Mouse (Mus musculus) forebrain, embryonic 11.5 days (tissue): Measurements from ENCODE around the gene 2010111I01Rik. TPM values are rescaled to one million over a fixed set of nuclear protein-coding genes. Genes with fewer than 3 reads are reported as not detected.

Experiments
- ATAC-seq: fragments of 200-750 bp; cut with Nextera tagmentation; replicated peaks from 2 replicates; pipeline ENCODE4 v1.8.0; 2017; ENCODE audit warnings: moderate TSS enrichment; ENCODE audit not compliant: low FRiP score
- DNase-seq: peaks from one replicate; pipeline ENCODE4 v3.0.0-alpha.2; 2017; ENCODE audit warnings: low spot score
- H3K27ac ChIP-seq: fragments of 300-500 bp; sonication (generic); 2 replicates; pipeline ENCODE4 v1.5.1; 2014; ENCODE audit warnings: low read depth, low read length
- H3K27me3 ChIP-seq: fragments of 300-500 bp; sonication (generic); 2 replicates; pipeline ENCODE4 v1.6.1; 2014; ENCODE audit warnings: mild to moderate bottlenecking, low read length, mixed read lengths; ENCODE audit not compliant: control insufficient read depth, insufficient read depth
- H3K36me3 ChIP-seq: fragments of 300-500 bp; sonication (generic); 2 replicates; pipeline ENCODE4 v1.6.1; 2014; ENCODE audit warnings: mild to moderate bottlenecking, low read length, moderate library complexity, mixed read lengths; ENCODE audit not compliant: control insufficient read depth, insufficient read depth
- H3K4me1 ChIP-seq: fragments of 300-500 bp; sonication (generic); replicated peaks from 2 replicates; pipeline ENCODE4 v1.6.1; 2014; ENCODE audit warnings: low read length, mixed read lengths; ENCODE audit not compliant: control insufficient read depth, insufficient read depth
- H3K4me2 ChIP-seq: fragments of 300-500 bp; sonication (generic); 2 replicates; pipeline ENCODE4 v1.6.1; 2014; ENCODE audit warnings: low read depth, mild to moderate bottlenecking, low read length, moderate library complexity, mixed read lengths; ENCODE audit not compliant: severe bottlenecking
- H3K4me3 ChIP-seq: fragments of 300-500 bp; sonication (generic); 2 replicates; pipeline ENCODE4 v1.5.1; 2014; ENCODE audit warnings: low read depth, low read length
- H3K9ac ChIP-seq: fragments of 300-500 bp; sonication (generic); 2 replicates; pipeline ENCODE4 v1.6.1; 2014; ENCODE audit warnings: low read length
- H3K9me3 ChIP-seq: fragments of 300-500 bp; sonication (generic); 2 replicates; pipeline ENCODE4 v1.6.1; 2016; ENCODE audit warnings: low read length, mixed read lengths; ENCODE audit not compliant: control insufficient read depth
- WGBS: fragments of 180-500 bp; shearing (Covaris S2); extraction: QIAGEN DNeasy Blood & Tissue Kit; methylation state at CpG from one replicate; pipeline ENCODE4 v1.1.7; 2014; 5-methylcytosine and 5-hydroxymethylcytosine counted together
- polyA plus RNA-seq: library from polyadenylated mRNA; unstranded; fragments of >200 nt; fragmentation: Nextera tagmentation; extraction: Ambion mirVana; gene quantifications from 2 replicates; pipeline ENCODE4 v1.2.1, GENCODE M21; 2014

The 2010111I01Rik gene
- polyA plus RNA-seq, 1 experiment from 2014 or later, result 38.9 TPM

DNA sequence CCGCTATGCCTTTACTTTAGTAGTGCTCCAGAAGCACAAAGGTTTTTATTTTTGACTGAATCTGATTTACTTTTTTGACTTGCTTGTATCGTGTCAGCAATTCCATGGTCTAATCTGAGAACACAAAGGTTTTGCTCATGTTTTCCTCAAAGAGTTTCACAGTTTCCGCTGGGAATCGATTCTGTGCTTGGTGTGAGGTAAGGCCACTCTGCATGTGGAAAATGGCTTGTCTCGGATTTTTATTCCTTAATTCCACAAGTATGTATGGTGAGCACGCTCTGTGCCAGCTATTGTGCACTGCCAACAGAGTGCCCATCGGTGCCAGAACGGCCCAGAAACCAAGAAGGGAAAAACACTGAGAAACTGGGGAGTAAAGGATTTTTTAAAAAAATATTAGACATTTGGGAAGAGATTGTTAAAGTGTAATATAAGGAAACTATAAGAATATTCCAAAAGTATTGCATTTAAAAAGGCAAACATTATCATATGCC, 132.8 kb downstream of the 2010111I01Rik start:
- H3K27me3 ChIP-seq, result peaks cover 5% of the 10 kb centered on the region
- ATAC-seq, result no peak
- 92% methylated on average over 8 of the region's 8 CpGs for WGBS

DNA sequence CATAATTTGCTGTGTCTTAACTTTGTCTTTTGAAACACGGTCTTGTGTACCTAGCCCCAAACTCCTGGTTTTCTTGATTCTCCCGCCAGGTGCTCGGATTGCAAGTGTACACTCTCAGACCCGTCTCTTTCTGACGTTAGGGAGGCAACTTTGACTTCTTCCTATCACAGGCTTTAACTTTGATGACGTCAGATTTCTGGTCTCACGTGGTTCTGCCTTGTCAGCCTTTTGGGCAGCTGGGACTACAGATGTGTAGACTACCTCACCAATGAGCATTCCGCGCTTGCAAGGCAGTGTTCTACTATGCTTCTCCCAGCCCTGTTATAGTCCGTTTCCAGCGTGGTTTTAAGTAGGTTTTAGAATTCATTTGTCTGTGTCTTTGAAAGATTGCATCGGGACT, 137.1 kb downstream of the 2010111I01Rik start:
- no peak overlapping the region for H3K9ac ChIP-seq
- H3K4me1 ChIP-seq, result no peaks in the 10 kb centered on the region
- no peak overlapping the region for H3K27ac ChIP-seq
- peaks cover 1% of the 10 kb centered on the region; the same call in 1 of the 2 replicates for H3K27me3 ChIP-seq
- WGBS, result 83% methylated on average over 12 of the region's 12 CpGs
- ATAC-seq (no peak), DNase-seq (no peak)
- no peak overlapping the region for H3K4me2 ChIP-seq
- no peak overlapping the region for H3K4me3 ChIP-seq
- no peaks in the 10 kb centered on the region for H3K9me3 ChIP-seq
- H3K36me3 ChIP-seq, result no peaks in the 10 kb centered on the region

More for the DNA sequence above, 132.8 kb downstream of the 2010111I01Rik start:
- Histone ChIP-seq H3K4me1 (peaks cover 8% of the 10 kb centered on the region; the same call in 1 of the 2 replicates), H3K9ac (no peak overlapping the region), H3K9me3 (no peaks in the 10 kb centered on the region), H3K4me2 (no peak overlapping the region), H3K27ac (no peak overlapping the region), H3K36me3 (no peaks in the 10 kb centered on the region), H3K4me3 (no peak overlapping the region)
- DNase-seq, result no peak

DNA sequence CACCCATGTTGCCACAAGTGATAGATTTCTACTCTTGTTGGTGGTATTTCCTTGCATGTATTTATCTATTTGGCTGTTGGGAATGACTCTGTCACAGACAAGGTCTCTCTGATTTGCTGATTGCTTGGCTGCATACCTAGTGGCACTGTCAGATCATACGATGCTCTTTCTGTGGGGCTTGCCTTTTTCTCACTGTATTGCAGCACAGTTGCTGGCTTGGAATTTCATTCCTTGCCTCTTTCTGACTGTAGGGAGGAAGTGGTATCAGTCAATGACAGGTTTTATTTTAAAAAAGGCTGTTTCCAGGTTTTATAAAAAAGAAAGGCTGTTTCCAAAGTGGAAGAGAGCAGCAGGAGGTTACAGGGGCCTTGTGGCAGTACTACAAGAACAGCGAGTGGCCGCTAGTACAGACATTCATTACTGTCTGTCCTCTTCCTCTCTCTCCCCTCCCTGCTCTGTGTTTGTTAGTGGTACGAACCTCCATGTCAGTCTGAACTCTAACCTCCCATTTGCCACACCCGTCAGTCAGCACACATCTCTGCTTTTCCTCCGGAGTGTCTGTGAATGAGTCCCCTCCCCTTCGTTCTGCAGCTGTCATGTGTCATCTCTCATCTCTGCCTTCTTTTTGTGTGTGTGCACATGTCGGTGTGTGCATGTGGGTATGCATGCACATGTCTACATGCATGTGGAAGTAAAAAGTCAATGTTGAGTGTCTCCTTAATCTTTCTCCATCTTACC, 138.3 kb downstream of the 2010111I01Rik start:
- H3K36me3 ChIP-seq, result no peaks in the 10 kb centered on the region
- ATAC-seq (no peak), DNase-seq (no peak)
- no peaks in the 10 kb centered on the region for H3K27me3 ChIP-seq
- H3K27ac ChIP-seq, result no peak overlapping the region
- no peaks in the 10 kb centered on the region for H3K9me3 ChIP-seq
- no peak overlapping the region for H3K4me3 ChIP-seq
- 74% methylated on average over 8 of the region's 8 CpGs for WGBS
- H3K9ac ChIP-seq, result no peak overlapping the region
- H3K4me1 ChIP-seq, result no peaks in the 10 kb centered on the region
- no peak overlapping the region for H3K4me2 ChIP-seq

DNA sequence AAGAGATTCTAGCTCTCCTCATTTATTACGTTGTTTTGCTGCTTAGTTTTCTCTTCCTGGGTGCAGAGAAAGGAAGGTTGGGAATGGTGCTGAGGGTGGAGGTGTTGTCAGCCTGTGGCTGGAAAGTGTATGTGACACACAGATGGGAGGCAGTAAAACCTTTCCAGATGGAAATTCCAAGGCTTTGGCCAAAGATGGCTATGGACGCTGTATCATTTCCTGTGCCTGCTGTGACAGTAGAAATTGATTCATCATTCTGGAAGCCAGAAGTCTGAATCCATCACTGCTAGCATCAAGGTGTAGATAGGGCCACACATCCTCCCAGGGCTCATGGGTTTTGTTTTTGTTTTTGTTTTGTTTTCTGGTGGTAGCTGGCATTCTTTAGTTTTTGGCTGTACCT, 141.9 kb downstream of the 2010111I01Rik start:
- no peak for DNase-seq
- H3K9me3 ChIP-seq, result no peaks in the 10 kb centered on the region

DNA sequence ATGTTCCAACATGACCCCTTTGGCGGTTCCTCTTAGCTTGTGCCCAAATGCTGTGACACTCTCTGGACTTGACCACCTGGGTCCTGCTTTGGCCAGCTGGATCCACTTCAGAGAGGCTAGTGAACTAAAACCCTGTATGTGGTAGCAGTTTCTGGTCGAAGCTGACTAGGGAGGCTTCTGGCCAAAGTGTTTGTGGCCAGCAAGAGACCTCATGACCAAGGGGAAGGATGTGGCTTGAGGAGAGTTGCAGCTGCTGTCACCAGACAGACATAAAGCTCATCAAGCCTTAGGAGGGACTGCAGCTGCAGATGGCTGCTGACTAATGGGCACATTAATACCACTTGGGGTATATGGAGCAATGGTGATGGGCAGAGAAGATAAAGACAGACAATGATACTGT, 143.9 kb downstream of the 2010111I01Rik start:
- peaks cover 8% of the 10 kb centered on the region; the same call in 1 of the 2 replicates for H3K4me1 ChIP-seq
- no peak overlapping the region for H3K4me3 ChIP-seq
- H3K4me2 ChIP-seq, result no peak overlapping the region
- no peak overlapping the region for H3K9ac ChIP-seq
- DNase-seq, result no peak
- H3K9me3 ChIP-seq, result no peaks in the 10 kb centered on the region
- no peaks in the 10 kb centered on the region for H3K36me3 ChIP-seq
- H3K27ac ChIP-seq, result no peak overlapping the region
- 79% methylated on average over 2 of the region's 2 CpGs for WGBS
- no peak for ATAC-seq
- H3K27me3 ChIP-seq, result no peaks in the 10 kb centered on the region

More for the DNA sequence above, 141.9 kb downstream of the 2010111I01Rik start:
- no peaks in the 10 kb centered on the region for H3K27me3 ChIP-seq
- H3K4me1 ChIP-seq, result no peaks in the 10 kb centered on the region
- no peak for ATAC-seq
- H3K36me3 ChIP-seq, result no peaks in the 10 kb centered on the region
- H3K9ac ChIP-seq, result no peak overlapping the region
- H3K27ac ChIP-seq, result no peak overlapping the region
- H3K4me2 ChIP-seq, result no peak overlapping the region
- WGBS, result 85% methylated on average over 2 of the region's 2 CpGs
- no peak overlapping the region for H3K4me3 ChIP-seq

DNA sequence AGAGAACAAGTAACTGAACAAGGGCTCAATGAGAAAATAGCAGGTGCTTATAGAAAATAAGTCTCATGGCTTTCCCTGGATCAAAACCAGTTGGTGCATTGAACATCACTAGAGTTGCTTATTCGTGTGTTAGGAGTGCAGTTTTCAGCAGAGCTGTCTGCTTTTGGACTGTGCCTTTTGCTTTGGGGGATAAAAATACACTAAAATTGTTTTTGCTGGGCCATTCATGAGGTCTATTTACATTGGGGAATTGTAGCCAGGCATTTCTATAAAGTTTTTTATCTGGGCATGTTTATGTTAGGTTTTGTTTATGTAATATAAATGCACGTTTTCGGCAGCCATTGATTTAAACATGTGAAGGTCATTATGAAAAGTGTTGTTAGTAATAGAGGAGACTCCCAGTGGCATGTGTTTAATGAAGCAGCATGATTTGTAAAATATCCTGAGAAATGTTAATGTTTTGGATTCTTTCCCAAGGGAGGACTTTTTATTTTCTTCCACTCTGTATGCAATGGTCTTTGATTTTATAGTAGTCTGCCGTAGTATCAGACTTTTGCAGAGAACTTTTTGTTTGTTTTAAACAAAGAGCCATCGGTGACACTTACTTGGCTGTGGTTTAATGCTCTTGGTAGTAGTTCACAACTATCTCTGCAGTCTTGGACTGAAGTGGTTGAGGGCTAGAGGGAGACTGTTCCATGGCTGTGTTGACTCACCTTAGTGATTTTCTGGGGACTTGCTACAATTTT, 146.8 kb downstream of the 2010111I01Rik start:
- no peak overlapping the region for H3K27ac ChIP-seq
- no peak for DNase-seq
- H3K27me3 ChIP-seq, result 0 out of 2 replicates have a peak, but pooled peaks cover 2% of the 10 kb centered on the region
- H3K36me3 ChIP-seq, result no peaks in the 10 kb centered on the region
- ATAC-seq, result no peak
- WGBS, result 82% methylated on average over 5 of the region's 5 CpGs
- H3K4me2 ChIP-seq, result no peak overlapping the region
- H3K9me3 ChIP-seq, result no peaks in the 10 kb centered on the region
- peaks cover 8% of the 10 kb centered on the region; the same call in 1 of the 2 replicates for H3K4me1 ChIP-seq
- H3K9ac ChIP-seq, result no peak overlapping the region
- no peak overlapping the region for H3K4me3 ChIP-seq

DNA sequence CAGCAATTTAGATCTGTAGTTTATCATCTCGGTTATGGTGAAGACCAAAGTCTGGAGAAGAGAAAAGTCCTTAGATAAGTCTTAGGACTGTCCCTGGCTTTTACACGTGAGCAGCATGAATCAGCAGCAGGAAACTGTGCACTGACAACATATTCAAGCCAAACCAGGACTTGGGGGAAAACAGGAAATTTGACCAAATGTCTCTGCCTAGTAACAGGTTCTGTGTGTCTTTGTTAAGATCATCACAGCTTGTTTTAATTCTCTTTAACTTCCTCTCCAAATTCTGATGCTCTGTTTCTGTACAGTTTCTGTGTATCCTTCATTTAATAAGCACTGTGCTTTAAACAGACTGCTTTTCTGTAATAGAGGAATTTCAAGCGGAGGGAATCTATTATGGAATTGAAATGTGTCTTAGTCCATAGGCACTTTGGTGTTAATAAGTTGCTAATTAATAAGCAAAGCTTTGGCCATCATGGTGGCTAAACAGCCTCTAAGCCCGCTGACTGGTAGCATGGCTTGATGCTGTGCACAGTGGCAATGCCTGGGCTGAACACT, 147.4 kb downstream of the 2010111I01Rik start:
- Histone ChIP-seq H3K9ac (no peak overlapping the region), H3K4me2 (no peak overlapping the region), H3K36me3 (no peaks in the 10 kb centered on the region), H3K4me3 (no peak overlapping the region), H3K9me3 (no peaks in the 10 kb centered on the region), H3K27ac (peak overlapping the region; percentile 70; the same call in 1 of the 2 replicates), H3K27me3 (0 out of 2 replicates have a peak, but pooled peaks cover 2% of the 10 kb centered on the region), H3K4me1 (peaks cover 8% of the 10 kb centered on the region; the same call in 1 of the 2 replicates)
- WGBS, result 61% methylated on average over 4 of the region's 4 CpGs
- ATAC-seq (no peak), DNase-seq (no peak)

DNA sequence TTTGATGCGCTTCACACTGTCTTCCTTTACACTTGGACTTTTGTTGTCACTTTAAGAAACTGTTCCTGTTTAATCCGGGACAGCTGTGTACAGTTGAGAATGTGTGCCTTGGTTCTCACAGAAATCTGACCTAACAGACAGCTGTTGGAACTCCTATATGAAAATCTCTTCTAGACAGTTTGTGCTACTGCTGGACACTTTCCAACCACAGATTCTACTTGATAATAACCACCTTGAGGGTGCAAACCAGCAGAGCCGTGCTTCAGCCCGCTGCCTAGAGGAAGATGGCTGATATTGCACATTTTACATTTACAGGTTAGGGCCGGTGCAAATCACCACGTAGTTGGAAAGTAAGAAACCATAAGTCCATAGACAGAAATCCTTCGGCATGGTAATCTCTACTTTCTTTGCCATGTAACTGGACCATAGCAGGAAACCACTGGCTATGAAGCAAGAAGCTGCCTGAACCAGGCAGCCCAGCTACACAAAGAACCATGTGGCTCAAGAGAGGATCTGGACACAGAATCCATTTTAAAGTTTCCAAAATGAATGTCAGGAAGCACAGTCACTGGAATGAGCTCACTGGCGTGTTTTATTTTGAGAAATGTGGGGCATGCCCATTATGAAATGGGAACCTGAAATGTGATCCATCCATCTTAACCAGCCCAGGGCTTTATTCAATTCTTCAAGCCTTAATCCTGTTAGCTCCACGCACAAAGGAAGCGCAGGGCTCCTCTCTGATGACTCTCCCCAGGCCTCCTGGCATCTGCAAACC, 148.1 kb downstream of the 2010111I01Rik start:
- no peaks in the 10 kb centered on the region for H3K36me3 ChIP-seq
- 0 out of 2 replicates have a peak overlapping the region, but pooled peaks have one; percentile 2 for H3K9ac ChIP-seq
- 34% methylated on average over 10 of the region's 10 CpGs for WGBS
- ATAC-seq (peak; percentile 72), DNase-seq (peak; percentile 53)
- H3K27ac ChIP-seq, result peak overlapping the region; percentile 70
- no peak overlapping the region for H3K4me2 ChIP-seq
- H3K4me3 ChIP-seq, result no peak overlapping the region
- no peaks in the 10 kb centered on the region for H3K9me3 ChIP-seq
- H3K4me1 ChIP-seq, result peaks cover 8% of the 10 kb centered on the region; the same call in 1 of the 2 replicates
- 0 out of 2 replicates have a peak, but pooled peaks cover 2% of the 10 kb centered on the region for H3K27me3 ChIP-seq
